Mouse (Mus musculus) urinary bladder, adult 2 months (tissue): ENCODE measurements around the gene Gramd1c. TPM values are rescaled to one million over a fixed set of nuclear protein-coding genes. Genes with fewer than 3 reads are reported as not detected.

Experiments
- DNase-seq: peaks from one replicate; pipeline ENCODE4 v3.0.0; 2022; ENCODE audit warnings: low spot score
- polyA plus RNA-seq: library from polyadenylated mRNA; depleted of rRNA; stranded (reverse); fragments of >200 nt; gene quantifications from 2 replicates; pipeline ENCODE4 v1.2.3, GENCODE M21; 2012

Gene Gramd1c
- polyA plus RNA-seq, 1 experiment, result 6.9 TPM

DNA sequence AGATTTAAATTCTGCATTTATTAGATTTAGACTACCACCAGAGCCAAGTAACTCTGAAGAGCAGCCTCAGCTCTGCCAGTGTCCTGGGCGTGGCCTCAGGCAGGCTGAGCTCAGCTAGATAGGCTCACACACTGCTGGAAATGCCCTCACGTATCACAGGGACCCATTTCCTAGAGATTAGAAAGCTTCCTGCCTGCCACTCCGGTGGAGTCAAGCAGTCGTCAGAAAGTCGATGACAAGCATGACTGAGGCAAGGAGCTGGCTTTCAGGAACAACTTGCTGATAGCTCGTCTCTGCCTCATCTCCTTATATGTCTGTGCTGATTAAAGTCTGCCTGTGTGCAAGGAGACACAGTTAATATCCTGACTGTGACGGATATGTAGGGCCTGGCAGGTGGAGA lies 44.8 kb downstream of the Gramd1c start:
- no peak for DNase-seq

DNA sequence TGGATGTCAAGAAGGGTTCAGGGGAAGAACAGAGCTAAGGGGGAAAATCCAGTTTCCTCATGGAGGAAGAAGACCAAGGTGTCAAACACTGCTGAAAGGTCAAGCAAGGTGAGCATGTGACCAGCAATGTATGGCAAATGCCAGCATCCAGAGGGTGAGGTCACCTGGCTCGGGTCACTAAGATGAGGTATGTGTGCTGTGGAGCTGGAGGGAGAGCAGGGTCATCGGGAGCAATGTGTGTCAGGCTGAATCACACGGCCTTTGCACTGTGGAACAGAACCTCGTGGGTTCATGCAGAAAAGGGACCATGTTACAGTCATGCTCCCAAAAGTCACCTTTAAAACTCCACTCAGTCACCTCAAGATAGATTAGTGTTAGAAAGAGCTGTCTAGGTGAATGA lies 45.4 kb downstream of the Gramd1c start:
- DNase-seq, result no peak

DNA sequence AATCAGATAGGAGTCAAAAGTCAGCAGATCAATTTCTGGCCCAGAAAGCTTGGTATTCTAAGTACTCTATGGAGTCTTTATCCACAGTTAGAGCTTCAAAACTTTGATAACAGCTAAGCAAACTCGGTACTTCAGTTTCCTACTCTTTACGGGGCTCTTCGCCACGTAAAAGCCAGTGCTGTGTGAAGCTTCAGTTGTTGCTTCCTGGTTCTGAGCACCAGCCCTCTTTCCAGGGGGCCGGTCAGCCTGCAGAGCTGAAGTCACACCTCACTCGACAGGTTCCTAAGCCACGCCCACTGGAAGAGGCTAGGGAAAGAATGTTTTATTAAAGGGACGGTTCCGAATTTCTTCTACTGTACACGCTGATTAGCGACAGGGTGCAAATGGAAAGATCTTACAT lies 47.0 kb downstream of the Gramd1c start:
- DNase-seq, result peak; percentile 25

DNA sequence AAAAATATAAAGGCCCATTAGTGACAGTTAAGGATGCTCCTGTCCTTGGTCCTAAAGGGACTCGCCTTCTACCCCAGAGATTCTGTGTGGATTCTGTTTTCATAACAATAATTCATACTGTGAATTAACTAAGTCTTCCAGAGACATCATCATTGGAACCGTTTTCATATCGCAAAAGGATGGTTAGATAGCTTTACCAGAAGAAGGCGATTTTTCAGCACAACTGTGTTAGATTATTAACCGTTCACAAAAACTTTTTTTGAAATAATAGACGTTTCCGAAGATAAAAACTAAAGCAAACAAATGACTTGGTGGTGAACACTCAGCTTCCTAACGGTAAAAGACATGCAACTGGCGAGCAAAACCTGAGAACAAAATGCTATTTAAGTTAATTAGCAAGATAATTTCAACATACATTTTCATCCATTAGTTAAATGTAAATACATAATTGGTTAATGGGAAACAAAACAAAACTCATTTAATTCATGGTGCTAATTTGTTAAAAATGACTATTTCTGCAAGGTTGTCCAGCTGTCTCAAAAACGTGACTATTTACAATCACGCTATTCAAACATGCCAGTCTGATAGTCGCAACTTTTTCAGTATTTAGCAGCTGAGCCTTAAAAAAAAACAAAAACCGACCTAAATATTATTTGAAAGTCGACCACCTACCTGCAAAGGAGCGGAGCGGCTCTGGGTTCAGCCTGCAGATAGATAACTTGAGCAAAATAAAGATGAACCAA lies 47.6 kb downstream of the Gramd1c start:
- DNase-seq, result no peak

DNA sequence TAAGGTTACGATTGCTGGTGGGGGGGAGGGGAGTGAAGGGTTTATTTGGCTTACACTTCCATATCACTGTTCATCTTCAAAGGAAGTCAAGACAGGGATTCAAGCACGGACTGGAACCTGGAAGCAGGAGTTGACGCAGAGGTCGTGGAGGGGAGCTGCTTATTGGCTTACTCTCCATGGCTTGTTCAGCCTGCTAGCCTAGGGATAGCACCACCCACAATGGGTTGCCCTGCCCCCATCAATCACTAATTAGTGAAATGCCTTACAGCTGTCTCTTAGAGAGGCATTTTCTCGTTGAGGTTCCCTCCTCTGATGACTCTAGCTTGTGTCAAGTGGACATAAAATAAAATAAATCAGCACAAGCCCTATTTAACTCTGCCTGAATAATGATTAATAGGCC lies 52.1 kb downstream of the Gramd1c start:
- no peak for DNase-seq

DNA sequence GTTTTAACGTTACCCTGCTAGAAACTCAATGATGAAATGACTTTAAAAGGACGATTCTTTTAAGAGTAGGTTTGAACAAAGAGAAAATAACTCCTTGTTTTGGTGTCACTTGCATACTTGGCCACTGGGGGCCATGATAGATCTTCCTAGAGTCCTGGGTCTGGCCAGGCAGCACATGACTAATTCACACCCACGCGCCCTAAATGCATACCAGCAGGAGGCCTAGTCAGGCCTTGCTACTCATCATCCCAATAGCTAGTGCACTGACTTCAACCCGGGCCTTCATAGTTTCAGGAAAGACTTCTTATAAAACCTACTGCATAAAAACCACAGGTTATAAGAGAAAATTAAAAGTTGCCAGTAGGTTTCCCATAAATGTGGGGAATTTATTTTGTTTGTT lies 61.1 kb downstream of the Gramd1c start:
- no peak for DNase-seq

DNA sequence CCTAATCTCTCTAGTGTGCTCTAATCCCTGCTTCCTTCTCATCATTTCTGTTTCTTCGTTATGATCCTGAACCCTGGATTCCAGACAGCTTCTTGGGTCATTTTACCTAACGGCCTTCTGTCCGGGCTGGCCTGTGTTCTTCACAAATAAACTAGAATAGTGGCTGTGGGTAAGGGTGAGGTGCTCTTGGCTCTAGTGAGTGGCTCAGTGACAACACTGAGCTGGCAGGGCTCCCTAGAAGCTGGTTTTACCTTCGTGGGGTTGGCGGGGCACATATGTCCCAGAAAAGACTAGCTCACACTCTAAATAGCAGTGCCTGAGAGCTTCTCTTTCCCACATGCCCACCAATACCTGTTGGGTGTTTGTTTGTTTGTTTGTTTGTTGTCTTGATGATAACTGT lies 63.6 kb downstream of the Gramd1c start:
- no peak for DNase-seq

DNA sequence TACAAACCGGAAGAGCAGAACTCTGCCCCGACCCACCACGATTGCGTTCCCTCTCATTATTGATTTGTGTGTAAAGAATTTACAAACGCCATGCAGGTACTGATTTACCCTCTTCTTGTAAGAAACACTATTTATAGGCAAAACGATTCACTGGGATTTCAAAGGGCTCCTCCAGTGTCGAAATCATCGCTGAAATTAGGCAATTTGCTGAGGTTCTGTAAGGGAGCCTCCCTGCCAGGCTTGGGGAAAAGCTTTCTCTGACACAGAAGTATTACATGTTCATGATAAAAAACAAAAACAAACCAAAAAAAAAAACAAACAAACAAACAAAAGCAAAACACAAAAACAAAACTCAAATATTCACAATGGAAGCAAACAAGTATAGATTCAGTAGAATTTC lies 64.0 kb downstream of the Gramd1c start:
- no peak for DNase-seq

DNA sequence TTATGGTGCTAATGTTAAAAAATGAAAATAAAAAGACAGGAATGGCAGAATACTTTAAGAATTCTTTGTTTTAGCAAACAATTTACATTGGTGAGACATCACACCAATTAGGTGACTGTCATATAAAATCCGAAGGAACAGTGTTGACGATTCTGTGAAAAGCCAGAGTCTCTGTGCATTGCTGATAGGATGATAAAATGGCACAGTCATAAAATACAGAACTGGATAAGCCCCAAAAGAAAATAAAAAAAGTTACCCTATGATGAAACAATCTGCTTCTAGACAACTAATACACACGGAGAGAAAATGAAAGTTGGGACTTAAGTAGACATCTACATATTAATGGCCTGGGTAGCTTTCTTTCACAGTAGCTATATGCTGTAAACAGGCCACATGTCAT lies 68.5 kb downstream of the Gramd1c start:
- no peak for DNase-seq

DNA sequence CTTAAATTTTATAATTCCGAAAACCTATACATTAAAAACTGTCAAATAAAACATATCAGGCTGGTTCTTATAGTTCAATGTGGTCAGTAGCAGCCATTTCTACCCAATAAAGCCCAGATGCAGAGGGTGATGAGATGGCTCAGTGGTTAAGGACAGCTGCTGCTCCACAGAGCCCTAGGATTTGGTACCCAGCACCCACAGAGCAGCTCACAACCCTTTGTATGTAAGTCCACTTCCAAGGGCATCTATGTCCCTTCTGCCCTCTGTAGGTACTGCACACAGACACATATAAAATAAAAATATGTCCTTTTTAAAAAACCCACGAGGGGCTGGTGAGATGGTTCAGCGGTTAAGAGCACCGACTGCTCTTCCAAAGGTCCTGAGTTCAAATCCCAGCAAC lies 76.8 kb downstream of the Gramd1c start:
- DNase-seq, result no peak

DNA sequence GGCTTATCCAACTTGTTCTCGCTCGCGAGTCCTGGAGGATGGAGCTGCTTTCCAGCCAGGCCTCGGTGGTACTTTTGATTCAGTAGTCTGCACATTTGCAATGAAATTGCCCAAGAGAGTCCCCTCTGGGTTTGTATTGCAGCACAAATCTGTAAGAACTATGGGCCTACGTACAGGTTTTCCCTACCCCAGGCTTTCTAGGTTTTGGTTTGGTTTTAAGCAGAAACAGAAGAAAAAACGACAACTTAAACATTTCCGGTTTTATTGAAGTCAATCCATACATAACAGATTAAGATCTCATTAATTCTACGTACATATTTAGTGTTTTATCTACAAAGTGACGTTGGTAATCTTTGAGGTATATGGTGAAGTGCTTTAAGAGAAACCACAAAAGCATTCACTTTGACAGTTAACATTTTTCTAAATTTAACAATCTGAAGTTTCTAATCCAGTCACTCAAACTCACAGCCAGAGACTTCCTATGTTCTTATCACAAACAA lies 83.0 kb downstream of the Gramd1c start:
- no peak for DNase-seq

DNA sequence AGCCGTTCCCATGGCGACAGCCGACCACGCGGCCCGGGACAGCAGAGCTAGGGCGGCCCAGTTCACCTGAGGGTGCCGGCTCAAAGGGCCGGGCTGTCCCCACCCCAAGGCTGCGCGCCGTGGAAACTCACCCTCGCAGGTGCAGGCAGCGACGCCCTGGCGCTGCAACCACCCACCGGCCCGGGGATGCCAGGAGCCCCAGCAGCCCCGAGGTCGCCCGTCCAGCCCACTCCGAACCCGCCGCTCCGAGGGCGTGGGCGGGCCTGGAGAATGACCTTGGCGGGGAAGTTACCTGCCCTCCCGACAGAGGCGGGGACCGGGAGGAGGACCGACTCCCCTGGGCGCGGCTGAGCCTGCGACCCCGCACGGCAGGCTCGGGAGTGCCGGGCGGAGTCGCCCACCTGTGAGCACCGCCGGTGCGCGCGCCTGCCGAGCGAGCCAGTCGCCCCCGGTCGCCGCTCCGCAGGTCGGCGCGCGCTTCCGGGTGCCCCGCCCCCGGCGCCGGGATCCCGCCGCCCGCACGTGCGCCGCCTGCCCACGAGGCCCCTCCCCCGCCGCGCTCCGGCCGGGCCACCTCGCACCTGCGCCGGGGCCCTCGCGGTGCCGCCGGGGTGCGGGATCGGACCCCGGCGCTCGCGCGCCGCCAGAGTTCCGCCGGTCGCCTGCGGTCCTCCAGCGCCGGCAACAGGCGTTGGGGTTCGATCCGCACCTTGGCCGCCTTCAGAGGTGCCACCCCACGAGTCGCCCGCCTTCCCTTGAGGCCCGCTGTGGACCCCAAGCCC lies 83.6 kb downstream of the Gramd1c start, which contains the start of gene Zdhhc23:
Zdhhc23 (minus strand) TSS at position 464 of the 782 bp plus-strand sequence.
- DNase-seq, result peak; percentile 43

DNA sequence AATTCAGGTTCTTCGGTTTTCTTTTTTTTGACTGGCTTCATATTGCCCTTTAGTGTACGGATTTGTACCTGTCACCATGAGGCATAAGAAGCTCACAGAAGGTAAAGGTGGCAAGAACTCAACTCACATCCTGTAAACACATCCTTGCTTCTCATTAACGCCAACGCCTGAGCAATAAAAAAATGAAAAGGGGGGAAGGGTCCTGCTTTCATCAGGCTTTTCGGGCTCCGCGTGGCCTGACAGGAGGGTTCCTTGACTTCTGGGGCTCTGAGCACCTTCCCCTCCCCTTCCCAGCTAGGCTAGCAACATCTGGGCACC lies 84.2 kb downstream of the Gramd1c start:
- DNase-seq, result no peak

DNA sequence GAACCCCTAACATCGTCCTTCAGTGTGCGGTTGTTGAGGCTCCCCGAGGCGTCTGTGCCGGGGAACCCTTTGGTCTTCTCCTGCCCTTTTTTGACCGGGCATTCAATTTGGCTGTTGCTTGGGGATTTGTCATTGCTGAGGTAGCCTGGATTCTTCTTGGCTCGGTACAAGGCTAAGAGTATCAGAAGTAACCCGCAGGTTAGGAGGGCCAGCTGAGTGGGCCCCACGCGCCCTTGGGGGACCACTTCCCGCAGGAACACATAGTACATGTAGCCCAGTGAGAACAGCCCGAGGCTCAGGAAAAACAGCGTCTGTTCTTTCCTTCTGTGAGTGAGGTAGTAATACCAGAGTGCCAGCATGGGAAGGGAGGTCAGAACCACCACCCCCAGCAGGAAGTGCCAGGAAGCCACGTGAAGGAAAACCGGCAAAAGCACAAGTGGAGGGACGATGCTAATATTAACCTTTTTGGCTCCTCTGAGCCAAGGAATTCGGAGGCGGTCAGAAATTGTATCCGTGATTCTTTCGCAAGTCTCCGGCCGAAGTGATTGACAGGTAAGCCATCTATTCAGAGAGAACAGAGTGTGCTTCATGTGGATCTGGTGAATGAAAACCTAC lies 89.4 kb downstream of the Gramd1c start:
- no peak for DNase-seq

DNA sequence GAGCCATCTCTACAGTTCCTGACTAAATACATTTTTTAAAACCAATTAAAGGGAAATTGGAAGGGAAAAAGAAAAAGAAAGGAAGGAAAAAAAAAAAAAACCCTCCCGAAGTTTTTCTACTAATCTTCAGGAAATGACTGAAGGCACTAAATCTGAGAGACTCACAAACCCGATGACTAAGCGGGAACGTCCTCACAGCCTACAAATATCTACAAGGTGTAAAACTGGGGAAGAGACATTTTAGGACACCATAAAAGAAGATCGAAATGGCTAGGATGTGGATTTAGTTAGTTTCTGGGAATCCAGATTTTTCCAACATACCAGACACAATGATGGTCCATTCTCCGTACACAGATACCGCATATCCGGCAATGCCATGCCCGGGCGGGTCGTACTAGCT lies 90.0 kb downstream of the Gramd1c start:
- no peak for DNase-seq

DNA sequence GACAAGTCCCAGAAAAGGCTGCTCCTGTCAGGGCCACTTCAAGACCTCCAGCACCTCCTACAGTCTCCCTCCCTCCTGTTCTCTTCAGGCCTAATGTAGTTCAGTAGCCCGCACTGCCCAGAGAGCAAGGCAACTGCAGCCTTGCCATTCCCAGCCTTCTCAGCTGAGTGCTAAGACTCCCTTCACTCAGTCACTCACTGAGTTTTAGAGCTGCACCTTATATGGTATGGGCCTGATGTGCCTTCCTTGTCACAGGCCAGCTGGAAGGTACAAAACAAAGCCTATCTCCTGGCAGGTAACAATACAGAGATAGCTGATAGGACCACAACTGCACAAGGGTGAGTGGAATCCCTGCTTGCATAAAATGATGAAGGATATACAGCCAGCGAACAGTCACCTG lies 90.8 kb downstream of the Gramd1c start:
- DNase-seq, result no peak

DNA sequence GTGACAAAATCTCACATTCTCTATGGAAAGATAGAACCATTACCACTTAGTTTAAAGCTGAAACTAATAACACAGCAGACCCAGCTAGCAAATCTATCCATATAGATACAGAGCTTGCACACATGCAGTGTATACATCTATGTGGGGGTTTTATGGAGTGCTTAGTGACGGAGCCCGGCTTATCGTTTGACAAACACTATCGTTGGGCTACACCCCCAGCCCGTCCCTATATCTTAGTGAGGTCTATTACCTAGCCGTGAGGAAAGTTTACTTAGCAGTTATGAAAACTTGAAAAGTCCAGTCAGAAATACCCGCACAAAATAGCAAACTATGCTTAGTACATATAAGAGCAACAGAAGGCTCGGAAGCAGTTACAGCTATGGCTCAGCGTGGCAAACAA lies 91.4 kb downstream of the Gramd1c start:
- no peak for DNase-seq

DNA sequence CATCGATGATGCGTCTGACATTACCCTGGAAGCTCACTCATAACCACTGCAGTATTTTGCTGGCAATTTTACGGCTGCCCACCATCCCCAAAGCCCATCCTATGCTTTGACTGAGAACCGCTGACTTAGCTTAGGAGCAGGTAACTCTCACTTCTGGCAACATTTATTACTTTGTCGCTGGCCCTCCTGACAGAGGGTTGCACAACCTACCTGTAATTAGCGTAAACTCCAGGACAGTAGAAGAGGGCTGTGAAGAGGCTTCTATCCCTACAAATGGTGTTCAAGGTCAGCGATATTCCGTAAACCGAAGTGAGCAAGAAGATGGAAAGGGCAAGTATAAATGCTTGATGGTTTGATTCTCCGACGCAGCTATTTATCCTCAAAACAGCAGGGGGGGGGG lies 92.0 kb downstream of the Gramd1c start:
- no peak for DNase-seq

DNA sequence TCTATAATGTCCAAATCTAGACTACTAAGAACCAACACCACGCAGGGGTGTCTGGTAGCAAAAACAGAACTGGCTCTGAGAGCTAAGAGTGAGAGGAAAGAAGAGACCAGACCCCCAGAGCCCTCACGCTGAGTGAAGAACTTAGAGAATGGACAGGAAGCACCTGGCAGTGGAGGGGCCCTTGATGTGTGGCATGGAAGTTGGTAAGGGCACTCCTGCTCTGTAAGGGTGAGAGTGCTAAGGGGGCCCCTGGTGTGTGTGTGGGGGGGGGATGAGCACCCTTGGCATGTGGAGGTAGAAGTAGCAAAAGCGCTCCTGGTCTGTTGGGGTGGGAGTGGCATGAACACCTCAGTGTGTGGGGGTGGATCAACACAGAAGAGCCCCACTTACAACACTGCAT lies 92.7 kb downstream of the Gramd1c start:
- DNase-seq, result no peak

DNA sequence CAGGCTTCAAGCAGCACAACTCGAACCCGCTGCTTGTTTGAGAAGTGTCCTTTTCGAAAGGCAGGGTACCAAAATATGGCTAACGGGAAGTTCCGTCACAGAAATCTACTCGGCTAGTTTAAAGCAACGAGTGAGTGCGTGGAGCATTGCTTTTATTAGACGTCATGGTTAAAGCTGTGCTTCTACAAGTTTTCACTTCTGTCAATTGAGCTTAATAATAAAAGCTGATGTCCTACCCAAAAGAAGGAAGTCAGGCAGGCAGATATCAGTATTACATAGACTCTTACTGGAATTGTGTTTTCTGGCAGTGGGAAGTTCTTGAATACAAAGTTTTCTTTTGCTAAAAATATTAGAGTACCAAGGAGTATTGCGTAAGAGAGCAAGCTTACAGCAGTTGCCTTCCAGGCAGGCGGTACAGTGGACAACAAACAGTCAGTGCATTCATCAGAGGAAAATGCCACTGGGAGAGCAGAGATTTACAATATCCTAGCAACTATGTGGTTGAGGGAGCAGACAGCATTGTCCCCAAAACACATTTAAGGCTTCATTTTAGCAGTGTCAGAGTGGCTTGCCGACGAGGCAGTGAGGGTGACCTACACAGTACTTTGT lies 97.3 kb downstream of the Gramd1c start:
- no peak for DNase-seq

DNA sequence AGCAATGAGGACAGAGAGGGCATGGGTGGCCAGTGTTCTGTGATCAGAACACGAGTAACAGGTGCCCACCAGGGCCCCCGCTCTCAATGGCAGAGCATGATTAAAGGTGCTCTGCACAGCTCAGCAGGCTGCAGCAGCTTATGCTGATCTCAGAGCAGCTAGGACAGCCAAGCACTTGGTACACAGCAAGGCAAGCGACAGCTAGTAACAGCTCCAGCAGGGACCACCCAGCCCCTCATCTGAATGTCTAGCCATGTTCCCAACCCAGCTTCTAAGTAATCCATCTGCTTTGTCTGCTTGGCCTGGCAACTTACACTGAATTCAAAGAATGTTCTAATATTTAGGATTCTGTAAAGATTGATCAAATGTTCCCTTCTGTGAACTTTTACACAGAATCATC lies 99.4 kb downstream of the Gramd1c start:
- no peak for DNase-seq

DNA sequence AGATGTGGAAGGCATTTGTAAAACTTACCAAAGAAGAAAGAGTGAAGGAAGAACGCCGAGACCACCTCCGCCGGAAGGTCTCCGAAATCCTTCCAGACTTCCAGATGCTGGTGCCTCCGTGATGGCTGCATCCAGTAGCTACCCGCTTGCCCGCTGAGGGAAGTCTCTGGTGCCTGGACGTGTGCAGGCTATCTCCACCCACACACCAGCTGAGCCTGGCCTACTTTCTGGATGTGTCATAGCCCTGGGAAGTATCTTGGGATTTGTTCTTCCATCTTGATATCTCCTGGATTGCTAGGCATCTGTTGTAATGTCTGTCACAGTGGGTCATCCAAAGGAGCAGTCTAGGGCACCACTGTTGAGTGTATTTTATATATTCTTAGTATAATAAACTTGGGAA lies 99.9 kb downstream of the Gramd1c start:
- DNase-seq, result no peak

DNA sequence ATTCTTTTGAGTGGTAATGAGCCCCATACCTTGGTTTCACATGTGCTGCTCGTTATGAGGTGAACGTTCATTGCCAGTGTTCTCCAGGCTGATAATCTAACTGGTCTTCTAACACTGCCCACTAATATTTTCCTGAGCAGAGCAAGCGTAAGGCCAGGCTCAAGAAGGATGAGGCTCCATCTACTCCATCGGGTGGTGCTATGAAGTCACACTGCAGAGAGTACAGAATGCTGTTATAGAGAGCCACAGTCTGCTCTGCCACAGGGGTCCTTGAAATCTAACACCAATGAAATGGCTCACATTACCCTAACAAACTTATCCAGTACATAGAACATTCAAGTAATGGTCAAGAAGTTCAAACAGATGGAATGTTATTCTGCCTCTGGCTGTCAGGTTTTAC lies 105.1 kb downstream of the Gramd1c start:
- no peak for DNase-seq
